Mouse (Mus musculus): ENCODE measurements around the gene Smim7. TPM values are rescaled to one million over a fixed set of nuclear protein-coding genes. Genes with fewer than 3 reads are reported as not detected.
A peak's percentile ranks its signal among the peaks of the same experiment; 100 is the strongest.

Smim7 gene
- total RNA-seq, 1 experiment: 45.2 TPM

DNA sequence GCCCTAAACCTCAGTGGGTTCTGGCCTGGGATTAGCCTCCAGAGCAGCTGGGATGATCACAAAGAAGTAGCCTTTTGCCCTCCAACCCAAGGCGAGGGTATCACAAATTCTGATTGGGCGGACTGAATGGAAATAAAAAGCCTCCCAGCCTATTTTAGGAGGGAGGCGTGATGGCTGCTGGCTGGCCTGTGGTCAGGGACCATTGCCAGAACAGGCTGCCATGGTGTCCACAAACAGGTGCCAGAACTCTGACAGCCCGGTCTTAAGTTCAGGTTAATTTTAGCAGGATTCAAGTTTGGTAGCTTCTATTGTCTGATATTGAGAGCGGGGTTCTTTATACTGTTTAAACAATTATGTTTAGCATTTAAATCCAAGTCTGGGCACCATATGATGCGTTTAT is 16.9 kb upstream of the Smim7 start:
- Histone ChIP-seq H3K4me3 (ENCODE audit: insufficient read depth in 1 of 2, low read depth in 1 of 2, low read length in 2 of 2, poor library complexity in 1 of 2, severe bottlenecking in 1 of 2) (no peak overlapping the region), H3K27ac (ENCODE audit: insufficient read depth, low read depth, low read length, poor library complexity, severe bottlenecking) (no peak overlapping the region), H3K4me1 (ENCODE audit: control insufficient read depth in 2 of 2, insufficient read depth in 2 of 2, low read length in 2 of 2, poor library complexity in 1 of 2) (peaks cover 3 to 7% of the 10 kb centered on the region in 2 experiments; a peak in 2 of 4 replicates), H3K36me3 (ENCODE audit: control insufficient read depth, insufficient read depth, low read length, poor library complexity, severe bottlenecking) (peaks cover 5% of the 10 kb centered on the region; the same call in 1 of the 2 replicates), H3K9ac (ENCODE audit: insufficient read depth, low read depth, low read length, poor library complexity, severe bottlenecking) (no peak overlapping the region), H3K9me3 (ENCODE audit: control insufficient read depth, insufficient read depth, low read depth, low read length) (no peaks in the 10 kb centered on the region)
- no peak for DNase-seq (ENCODE audit: low read depth, low spot score)
- TF ChIP-seq HCFC1 (IDR thresholded peaks at IDR 0.05; ENCODE audit: borderline replicate concordance, insufficient read depth, low read length) (no peak), ZNF384 (IDR thresholded peaks at IDR 0.05; ENCODE audit: low read depth, low read length) (no peak), ZC3H11A (IDR thresholded peaks at IDR 0.05; ENCODE audit: borderline replicate concordance, low read depth, low read length) (no peak), MAFK (IDR thresholded peaks at IDR 0.05; ENCODE audit: insufficient read depth, low read depth, low read length) (no peak), CHD2 (IDR thresholded peaks at IDR 0.05; ENCODE audit: low read depth, low read length) (no peak)
- in situ Hi-C loops (cut with MboI; ENCODE audit: low sequenced_read_pairs in 2 of 2, unreplicated experiment in 2 of 2): no loop called here

DNA sequence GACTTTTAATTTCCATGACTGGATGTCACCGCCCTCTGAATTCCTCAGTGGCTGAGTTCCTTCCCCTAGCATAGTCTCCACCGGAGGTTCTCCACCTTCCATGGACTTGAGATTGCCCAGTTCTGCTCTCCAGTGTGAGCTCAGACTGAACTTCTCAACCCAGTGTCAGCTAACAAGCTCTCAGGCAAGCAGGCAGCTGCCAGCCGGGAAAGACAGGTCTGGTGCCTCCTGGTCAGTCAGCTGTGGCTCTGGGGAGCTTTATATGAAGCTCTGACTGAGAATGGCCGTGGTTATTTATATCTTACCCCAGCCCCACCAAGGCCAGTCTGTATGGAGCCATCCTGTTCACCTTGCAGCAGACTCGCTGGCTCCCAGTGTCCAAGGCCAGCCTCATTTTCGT is 13.5 kb upstream of the Smim7 start:
- Histone ChIP-seq H3K4me1 (ENCODE audit: control insufficient read depth in 2 of 2, insufficient read depth in 2 of 2, low read length in 2 of 2, poor library complexity in 1 of 2) (peaks cover 3 to 7% of the 10 kb centered on the region in 2 experiments; a peak in 2 of 4 replicates), H3K4me3 (ENCODE audit: insufficient read depth in 1 of 2, low read depth in 1 of 2, low read length in 2 of 2, poor library complexity in 1 of 2, severe bottlenecking in 1 of 2) (no peak overlapping the region), H3K9me3 (ENCODE audit: control insufficient read depth, insufficient read depth, low read depth, low read length) (no peaks in the 10 kb centered on the region), H3K27ac (ENCODE audit: insufficient read depth, low read depth, low read length, poor library complexity, severe bottlenecking) (no peak overlapping the region), H3K9ac (ENCODE audit: insufficient read depth, low read depth, low read length, poor library complexity, severe bottlenecking) (no peak overlapping the region), H3K36me3 (ENCODE audit: control insufficient read depth, insufficient read depth, low read length, poor library complexity, severe bottlenecking) (peaks cover 12% of the 10 kb centered on the region; the same call in 1 of the 2 replicates)
- no peak for TF ChIP-seq ZC3H11A (IDR thresholded peaks at IDR 0.05; ENCODE audit: borderline replicate concordance, low read depth, low read length)
- no peak for DNase-seq (ENCODE audit: low read depth, low spot score)
- in situ Hi-C loops (cut with MboI; ENCODE audit: low sequenced_read_pairs in 2 of 2, unreplicated experiment in 2 of 2): no loop called here

DNA sequence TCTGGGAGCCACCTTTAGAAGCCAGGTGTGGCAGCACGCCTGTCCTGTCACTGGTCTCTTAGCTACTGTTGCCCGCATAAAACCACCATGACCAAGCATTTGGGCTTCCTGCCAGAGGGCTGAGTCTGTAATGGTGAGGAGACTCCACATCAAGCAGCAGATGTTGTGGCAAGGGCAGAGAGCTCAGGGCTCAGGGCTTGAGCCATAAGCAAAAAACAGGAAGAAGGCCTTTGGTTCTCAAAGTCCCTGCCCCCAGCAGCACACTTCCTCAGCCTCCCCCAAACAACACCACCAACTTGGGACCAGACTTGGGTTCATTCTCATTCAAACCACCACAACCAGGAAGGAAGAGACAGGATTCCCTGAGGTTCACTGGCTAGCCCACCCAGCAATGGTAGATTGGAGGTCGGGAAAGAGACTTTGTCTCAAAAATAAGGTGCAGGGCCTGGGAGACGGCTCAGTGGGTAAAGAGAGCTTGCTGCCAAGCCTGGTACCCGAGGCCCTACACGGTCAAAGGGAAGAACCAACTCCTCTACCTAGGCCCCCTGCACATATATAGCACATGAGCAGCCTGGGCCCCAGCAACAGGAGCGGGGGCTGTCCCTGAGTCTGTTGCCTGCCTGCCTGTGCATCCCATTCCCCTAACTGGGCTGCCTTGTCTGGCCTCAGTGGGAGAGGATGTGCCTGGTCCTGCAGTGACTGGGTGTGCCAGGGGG is 12.3 kb upstream of the Smim7 start:
- H3K9ac ChIP-seq (ENCODE audit: insufficient read depth, low read depth, low read length, poor library complexity, severe bottlenecking): 0 out of 2 replicates have a peak overlapping the region, but pooled peaks have one; percentile 23
- no peak overlapping the region for H3K4me3 ChIP-seq (ENCODE audit: insufficient read depth in 1 of 2, low read depth in 1 of 2, low read length in 2 of 2, poor library complexity in 1 of 2, severe bottlenecking in 1 of 2)
- H3K36me3 ChIP-seq (ENCODE audit: control insufficient read depth, insufficient read depth, low read length, poor library complexity, severe bottlenecking): peaks cover 12% of the 10 kb centered on the region; the same call in 1 of the 2 replicates
- H3K4me1 ChIP-seq (ENCODE audit: control insufficient read depth in 2 of 2, insufficient read depth in 2 of 2, low read length in 2 of 2, poor library complexity in 1 of 2): peaks cover 3 to 7% of the 10 kb centered on the region in 2 experiments; a peak in 2 of 4 replicates
- H3K9me3 ChIP-seq (ENCODE audit: control insufficient read depth, insufficient read depth, low read depth, low read length): no peaks in the 10 kb centered on the region
- no peak overlapping the region for H3K27ac ChIP-seq (ENCODE audit: insufficient read depth, low read depth, low read length, poor library complexity, severe bottlenecking)
- DNase-seq (ENCODE audit: low read depth, low spot score): no peak
- TF ChIP-seq HCFC1 (IDR thresholded peaks at IDR 0.05; ENCODE audit: borderline replicate concordance, insufficient read depth, low read length) (no peak), CHD2 (IDR thresholded peaks at IDR 0.05; ENCODE audit: low read depth, low read length) (no peak), ZNF384 (IDR thresholded peaks at IDR 0.05; ENCODE audit: low read depth, low read length) (no peak), MAFK (IDR thresholded peaks at IDR 0.05; ENCODE audit: insufficient read depth, low read depth, low read length) (no peak), ZC3H11A (IDR thresholded peaks at IDR 0.05; ENCODE audit: borderline replicate concordance, low read depth, low read length) (no peak)
- in situ Hi-C loops (cut with MboI; ENCODE audit: low sequenced_read_pairs in 2 of 2, unreplicated experiment in 2 of 2): no loop called here

DNA sequence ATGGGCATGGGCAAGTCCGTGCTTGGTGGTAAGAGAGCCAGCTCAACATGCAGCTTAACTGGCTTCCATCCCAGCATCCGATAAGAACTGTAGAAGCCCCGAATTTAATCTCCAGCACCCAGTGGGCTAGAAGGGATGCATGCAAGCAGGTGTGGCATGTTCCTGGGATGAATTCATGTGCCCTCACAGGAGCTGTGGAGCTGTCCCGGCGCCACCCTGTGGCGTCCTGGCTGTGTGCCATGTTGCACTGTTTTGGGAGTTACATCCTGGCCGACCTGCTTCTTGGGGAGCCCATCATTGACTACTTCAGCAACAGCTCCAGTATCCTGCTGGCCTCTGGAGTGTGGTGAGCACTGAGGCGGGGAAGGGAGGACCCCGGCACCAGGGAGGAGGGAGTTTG is 8.5 kb upstream of the Smim7 start:
- DNase-seq (ENCODE audit: low read depth, low spot score): no peak
- in situ Hi-C loops (cut with MboI; ENCODE audit: low sequenced_read_pairs in 2 of 2, unreplicated experiment in 2 of 2): no loop called here
- peaks cover 2 to 7% of the 10 kb centered on the region in 2 experiments; a peak in 2 of 4 replicates for H3K4me1 ChIP-seq (ENCODE audit: control insufficient read depth in 2 of 2, insufficient read depth in 2 of 2, low read length in 2 of 2, poor library complexity in 1 of 2)
- no peaks in the 10 kb centered on the region for H3K9me3 ChIP-seq (ENCODE audit: control insufficient read depth, insufficient read depth, low read depth, low read length)
- peaks cover 8% of the 10 kb centered on the region; the same call in 1 of the 2 replicates for H3K36me3 ChIP-seq (ENCODE audit: control insufficient read depth, insufficient read depth, low read length, poor library complexity, severe bottlenecking)
- TF ChIP-seq ZNF384 (IDR thresholded peaks at IDR 0.05; ENCODE audit: low read depth, low read length) (no peak), MAFK (IDR thresholded peaks at IDR 0.05; ENCODE audit: insufficient read depth, low read depth, low read length) (no peak), HCFC1 (IDR thresholded peaks at IDR 0.05; ENCODE audit: borderline replicate concordance, insufficient read depth, low read length) (no peak), ZC3H11A (IDR thresholded peaks at IDR 0.05; ENCODE audit: borderline replicate concordance, low read depth, low read length) (no peak), CHD2 (IDR thresholded peaks at IDR 0.05; ENCODE audit: low read depth, low read length) (no peak)
- no peak overlapping the region for H3K9ac ChIP-seq (ENCODE audit: insufficient read depth, low read depth, low read length, poor library complexity, severe bottlenecking)
- H3K27ac ChIP-seq (ENCODE audit: insufficient read depth, low read depth, low read length, poor library complexity, severe bottlenecking): no peak overlapping the region
- H3K4me3 ChIP-seq (ENCODE audit: insufficient read depth in 1 of 2, low read depth in 1 of 2, low read length in 2 of 2, poor library complexity in 1 of 2, severe bottlenecking in 1 of 2): no peak overlapping the region

Data from ES-E14 (cell line).